Mouse (Mus musculus) lung, embryonic 15.5 days (tissue): ENCODE results near the gene Rps6. TPM values are rescaled to one million over a fixed set of nuclear protein-coding genes. Genes with fewer than 3 reads are reported as not detected.
"Not testable (repeated sequence)": the region's sequence is repeated elsewhere in the genome, so short reads cannot be mapped to it uniquely, and the experiment has no call there.

Experiments used
- ATAC-seq: fragments of 200-750 bp; cut with Nextera tagmentation; 2 replicates; pipeline ENCODE4 v1.8.0; 2017; ENCODE audit warnings: moderate number of reproducible peaks, borderline replicate concordance; ENCODE audit not compliant: low FRiP score, low TSS enrichment; ENCODE audit errors: extremely low read depth
- H3K27ac ChIP-seq: fragments of 300-500 bp; sonication (generic); 2 replicates; pipeline ENCODE4 v1.5.1; 2015; ENCODE audit warnings: moderate library complexity, mild to moderate bottlenecking, inconsistent platforms
- H3K27me3 ChIP-seq: fragments of 300-500 bp; sonication (generic); 2 replicates; pipeline ENCODE4 v1.6.1; 2015; ENCODE audit warnings: inconsistent platforms
- H3K36me3 ChIP-seq: fragments of 300-500 bp; sonication (generic); 2 replicates; pipeline ENCODE4 v1.6.1; 2015; ENCODE audit warnings: inconsistent platforms
- H3K4me1 ChIP-seq: fragments of 300-500 bp; sonication (generic); 2 replicates; pipeline ENCODE4 v1.6.1; 2015; ENCODE audit warnings: inconsistent platforms
- H3K4me2 ChIP-seq: fragments of 300-500 bp; sonication (generic); 2 replicates; pipeline ENCODE4 v1.6.1; 2015; ENCODE audit warnings: inconsistent platforms, mild to moderate bottlenecking, moderate library complexity
- H3K4me3 ChIP-seq: fragments of 300-500 bp; sonication (generic); 2 replicates; pipeline ENCODE4 v1.5.1; 2015; ENCODE audit warnings: mild to moderate bottlenecking, inconsistent platforms
- H3K9ac ChIP-seq: fragments of 300-500 bp; sonication (generic); 2 replicates; pipeline ENCODE4 v1.6.1; 2015; ENCODE audit warnings: inconsistent platforms
- H3K9me3 ChIP-seq: fragments of 300-500 bp; sonication (generic); 2 replicates; pipeline ENCODE4 v1.6.1; 2016; ENCODE audit warnings: inconsistent platforms
- WGBS: fragments of 180-500 bp; shearing (Covaris S2); methylation state at CpG from one replicate; pipeline ENCODE4 v1.1.7; 2015; 5-methylcytosine and 5-hydroxymethylcytosine counted together
- polyA plus RNA-seq: library from polyadenylated mRNA; unstranded; fragments of >200 nt; fragmentation: Nextera tagmentation; extraction: Ambion mirVana; gene quantifications from 2 replicates; pipeline ENCODE4 v1.2.1, GENCODE M21; 2015

The Rps6 gene
- polyA plus RNA-seq, 1 experiment from 2014 or later, result 689 TPM

DNA sequence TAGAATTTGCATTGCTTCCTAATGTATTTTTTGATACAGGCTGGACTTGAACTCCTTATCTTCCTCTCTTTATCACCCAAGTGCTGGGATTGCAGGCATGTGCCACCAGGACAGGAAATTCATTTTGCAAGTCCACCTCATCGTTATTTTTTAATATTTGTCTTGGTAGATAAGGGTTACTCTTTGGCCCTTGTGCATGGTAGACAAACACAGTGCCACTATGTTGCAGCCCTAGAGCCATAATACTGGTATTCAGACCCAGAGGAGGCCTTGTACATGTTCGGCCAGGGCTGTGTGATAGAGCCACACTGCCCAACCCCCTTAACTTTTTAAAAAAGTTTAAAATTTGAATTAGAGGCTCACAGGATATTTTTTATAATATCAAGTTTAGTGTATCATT is 10.0 kb downstream of the Rps6 start:
- no peak for ATAC-seq
- Histone ChIP-seq H3K4me3 (no peak overlapping the region), H3K27ac (no peak overlapping the region), H3K36me3 (peaks cover 41% of the 10 kb centered on the region), H3K9me3 (no peaks in the 10 kb centered on the region), H3K4me1 (no peaks in the 10 kb centered on the region), H3K9ac (no peak overlapping the region), H3K27me3 (no peaks in the 10 kb centered on the region), H3K4me2 (no peak overlapping the region)
- 58% methylated on average over 2 of the region's 2 CpGs for WGBS

DNA sequence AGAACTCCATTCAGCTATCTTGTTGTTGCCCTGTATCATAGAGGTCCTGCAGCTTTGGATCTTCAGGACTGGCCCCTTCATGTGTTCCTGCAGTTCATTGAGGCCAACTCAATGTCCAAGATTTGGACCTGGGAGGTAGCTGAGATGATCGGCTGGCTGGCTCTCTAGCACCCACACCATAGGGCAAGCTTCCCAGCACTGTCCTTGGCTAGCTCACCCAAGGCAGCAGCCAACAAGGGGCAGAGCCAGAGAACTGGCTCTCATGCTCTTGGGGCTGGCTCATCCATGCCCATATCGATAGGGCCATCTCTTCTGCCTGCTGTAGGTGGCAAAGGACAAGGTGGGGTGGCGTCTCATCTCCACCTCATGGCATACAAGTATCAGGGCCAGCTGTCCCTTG is 11.8 kb downstream of the Rps6 start:
- WGBS, result 88% methylated on average over 3 of the region's 3 CpGs
- H3K9me3 ChIP-seq, result no peaks in the 10 kb centered on the region
- ATAC-seq, result no peak
- H3K4me2 ChIP-seq, result no peak overlapping the region
- no peak overlapping the region for H3K27ac ChIP-seq
- peaks cover 47% of the 10 kb centered on the region for H3K36me3 ChIP-seq
- no peak overlapping the region for H3K4me3 ChIP-seq
- H3K4me1 ChIP-seq, result no peaks in the 10 kb centered on the region
- no peak overlapping the region for H3K9ac ChIP-seq
- H3K27me3 ChIP-seq, result no peaks in the 10 kb centered on the region

DNA sequence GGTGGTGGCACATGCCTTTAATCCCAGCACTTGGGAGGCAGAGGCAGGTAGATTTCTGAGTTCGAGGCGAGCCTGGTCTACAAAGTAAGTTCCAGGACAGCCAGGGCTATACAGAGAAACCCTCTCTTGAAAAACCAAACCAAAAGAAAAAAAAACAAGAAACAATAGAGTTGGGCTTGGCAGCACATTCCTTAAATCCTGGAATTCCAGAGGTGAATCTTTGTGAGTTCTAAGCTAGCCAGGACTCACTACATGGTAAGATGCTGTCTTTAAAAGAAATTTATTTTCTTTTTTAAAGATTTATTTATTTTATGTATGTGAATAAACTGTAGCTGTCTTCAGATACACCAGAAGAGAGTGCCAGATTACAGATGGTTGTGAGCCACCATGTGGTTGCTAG is 16.1 kb downstream of the Rps6 start:
- 86% methylated on average over 2 of the region's 2 CpGs for WGBS
- H3K27ac ChIP-seq, H3K9me3 ChIP-seq, ATAC-seq, H3K9ac ChIP-seq, H3K27me3 ChIP-seq, H3K4me1 ChIP-seq, H3K4me3 ChIP-seq, H3K4me2 ChIP-seq: not testable (repeated sequence)
- H3K36me3 ChIP-seq, result peaks cover 54% of the 10 kb centered on the region

- Histone ChIP-seq H3K27ac (no peak overlapping the region), H3K4me3 (no peak overlapping the region), H3K9ac (no peak overlapping the region), H3K4me2 (no peak overlapping the region), H3K9me3 (no peaks in the 10 kb centered on the region), H3K4me1 (no peaks in the 10 kb centered on the region), H3K36me3 (peaks cover 42% of the 10 kb centered on the region), H3K27me3 (no peaks in the 10 kb centered on the region)
- no peak for ATAC-seq
- 85% methylated on average over 2 of the region's 2 CpGs for WGBS
These were observed 25.3 kb downstream of the Rps6 start for GRCm38 (mm10) chr4:86831896-86832295.

DNA sequence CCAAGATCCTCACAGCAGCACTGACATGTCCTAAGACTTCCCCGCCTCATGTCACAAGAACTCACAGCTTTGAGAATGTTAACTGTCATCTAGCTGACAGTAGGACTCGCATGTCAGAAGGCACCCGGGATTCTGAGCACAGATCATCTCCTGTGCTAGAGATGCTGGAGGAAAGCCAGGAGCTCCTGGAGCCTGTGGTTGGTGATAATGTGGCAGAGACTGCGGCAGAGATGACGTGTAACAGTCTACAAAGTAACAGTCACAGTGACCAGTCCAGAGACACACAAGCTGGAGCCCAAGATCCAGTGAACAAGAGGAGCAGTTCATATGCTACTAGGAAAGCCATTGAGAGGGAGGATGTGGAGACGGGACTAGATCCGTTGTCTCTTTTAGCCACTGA is 32.1 kb downstream of the Rps6 start:
- WGBS, result 75% methylated on average over 7 of the region's 7 CpGs
- no peaks in the 10 kb centered on the region for H3K27me3 ChIP-seq
- H3K4me1 ChIP-seq, result no peaks in the 10 kb centered on the region
- H3K36me3 ChIP-seq, result peaks cover 52% of the 10 kb centered on the region
- H3K9ac ChIP-seq, result no peak overlapping the region
- no peak for ATAC-seq
- H3K4me3 ChIP-seq, result no peak overlapping the region
- H3K27ac ChIP-seq, result no peak overlapping the region
- no peak overlapping the region for H3K4me2 ChIP-seq
- no peaks in the 10 kb centered on the region for H3K9me3 ChIP-seq

DNA sequence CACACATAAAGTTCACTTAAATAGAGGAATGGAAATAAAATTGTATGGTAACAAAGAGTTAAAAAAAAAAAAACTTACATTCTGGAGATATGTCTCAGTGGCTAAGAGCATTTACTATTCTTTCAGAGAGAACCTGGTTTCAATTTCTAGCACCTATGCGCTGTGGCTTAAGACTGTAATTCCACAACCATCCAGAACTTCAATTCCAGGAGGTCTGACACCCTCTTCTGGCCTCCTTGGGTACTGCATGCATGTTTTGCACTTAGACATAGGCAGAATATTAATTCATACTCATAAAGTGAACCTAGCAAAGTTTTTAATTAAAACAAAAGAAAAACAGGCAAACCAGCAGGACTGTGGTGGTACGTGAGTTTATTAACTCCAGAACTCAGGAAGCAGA is 34.0 kb downstream of the Rps6 start:
- Histone ChIP-seq H3K27me3 (no peaks in the 10 kb centered on the region), H3K9me3 (no peaks in the 10 kb centered on the region), H3K4me1 (no peaks in the 10 kb centered on the region), H3K27ac (no peak overlapping the region), H3K36me3 (peaks cover 47% of the 10 kb centered on the region), H3K4me2 (no peak overlapping the region), H3K4me3 (no peak overlapping the region), H3K9ac (no peak overlapping the region)
- 72% methylated on average over 2 of the region's 2 CpGs for WGBS
- ATAC-seq, result no peak

DNA sequence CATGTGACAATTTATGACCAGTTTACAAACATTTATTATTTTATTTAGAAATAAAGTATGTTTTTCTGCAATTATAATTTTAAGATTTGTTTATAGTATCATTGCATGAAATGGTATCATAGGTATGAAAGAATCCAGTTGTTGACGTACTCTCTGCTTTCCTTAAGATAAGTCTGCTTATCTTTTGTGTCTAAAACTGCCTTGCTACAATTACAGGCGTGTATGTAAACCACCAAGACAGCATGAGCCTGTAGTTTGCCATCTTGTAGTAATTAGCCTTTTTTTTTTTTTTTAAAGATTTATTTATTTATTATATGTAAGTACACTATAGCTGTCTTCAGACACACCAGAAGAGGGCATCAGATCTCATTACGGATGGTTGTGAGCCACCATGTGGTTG is 42.4 kb downstream of the Rps6 start:
- Histone ChIP-seq H3K27me3 (no peaks in the 10 kb centered on the region), H3K4me3 (no peak overlapping the region), H3K36me3 (peaks cover 15% of the 10 kb centered on the region), H3K9ac (no peak overlapping the region), H3K9me3 (no peaks in the 10 kb centered on the region), H3K4me2 (no peak overlapping the region), H3K27ac (no peak overlapping the region), H3K4me1 (no peaks in the 10 kb centered on the region)
- 87% methylated on average over 3 of the region's 3 CpGs for WGBS
- ATAC-seq, result no peak

DNA sequence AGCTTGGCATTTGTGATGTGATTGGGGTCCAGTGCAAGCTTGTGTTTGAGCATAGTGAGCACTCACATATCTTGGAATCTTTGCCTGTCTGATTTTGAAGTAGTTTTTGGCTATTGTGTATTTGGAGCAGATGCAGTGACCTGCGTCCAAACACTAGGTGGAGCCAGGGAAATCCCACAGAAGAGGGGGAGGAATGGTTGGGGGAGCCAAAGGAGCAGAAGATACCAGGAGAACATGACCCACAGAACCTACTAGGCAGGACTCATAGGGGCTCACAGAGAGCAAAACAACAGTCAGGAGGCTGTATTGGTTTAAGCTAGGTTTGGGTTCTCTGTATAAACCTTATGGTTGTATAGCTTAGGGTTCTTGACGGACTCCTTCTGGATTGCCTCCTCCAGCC is 46.6 kb downstream of the Rps6 start:
- ATAC-seq, result no peak
- WGBS, result 66% methylated on average over 2 of the region's 2 CpGs
- no peak overlapping the region for H3K4me2 ChIP-seq
- no peak overlapping the region for H3K4me3 ChIP-seq
- H3K9ac ChIP-seq, result no peak overlapping the region
- H3K4me1 ChIP-seq, result no peaks in the 10 kb centered on the region
- H3K36me3 ChIP-seq, result peaks cover 18% of the 10 kb centered on the region
- no peaks in the 10 kb centered on the region for H3K9me3 ChIP-seq
- no peak overlapping the region for H3K27ac ChIP-seq
- no peaks in the 10 kb centered on the region for H3K27me3 ChIP-seq

Other genes starting within 250 kb of the Rps6 start
- gene Haus6, start 245.4 kb downstream of the Rps6 start, polyA plus RNA-seq, result 21.4 and 21.5 TPM in 2 replicates
- 124 and 134 TPM in 2 replicates for gene Plin2, start 187.4 kb downstream of the Rps6 start, polyA plus RNA-seq
- 7.0 and 7.1 TPM in 2 replicates for gene Dennd4c, start 108.9 kb downstream of the Rps6 start, polyA plus RNA-seq
- 31.0 and 31.8 TPM in 2 replicates for gene Acer2, start 17.0 kb upstream of the Rps6 start, polyA plus RNA-seq